Mouse (Mus musculus): Measurements from ENCODE around the gene Irf8.
A peak's percentile ranks its signal among the peaks of the same experiment; 100 is the strongest.

DNA sequence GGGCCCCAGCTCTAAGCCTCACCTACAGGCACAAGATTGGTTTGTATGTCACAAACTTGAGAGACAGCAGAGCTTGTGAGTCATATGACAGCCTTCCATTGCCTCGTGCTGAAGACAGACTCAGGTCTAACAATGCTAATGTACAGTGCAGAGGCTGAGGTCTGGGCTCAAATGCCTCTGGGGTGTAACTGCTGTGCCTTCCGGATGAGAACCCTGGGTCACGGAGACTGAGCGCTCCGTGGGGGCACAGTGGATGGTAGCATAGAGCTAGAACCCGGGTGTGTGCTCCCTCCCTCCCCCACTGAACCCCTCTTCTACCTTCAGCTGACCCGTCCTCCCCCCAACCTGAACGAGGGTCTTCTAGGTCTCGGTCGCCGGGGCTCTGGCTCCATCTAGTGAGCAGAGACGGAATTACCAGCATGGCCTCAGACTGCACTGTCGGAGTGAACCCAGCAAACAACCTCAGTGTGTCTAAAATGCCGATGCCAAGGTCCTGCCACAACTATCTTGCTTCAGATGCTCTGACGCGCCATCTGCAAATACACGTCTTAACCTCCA lies 64.2 kb downstream of the Irf8 start:
- peak; percentile 80 for TF ChIP-seq CTCF (IDR thresholded peaks at IDR 0.05; ENCODE audit: control insufficient read depth, insufficient read depth, low read length)
- TF ChIP-seq POLR2A (IDR thresholded peaks at IDR 0.05; ENCODE audit: borderline replicate concordance, control insufficient read depth, low read depth, low read length), result no peak
